Mouse (Mus musculus) kidney, adult 2 months (tissue): ENCODE measurements around the gene Hoxa6. TPM values are rescaled to one million over a fixed set of nuclear protein-coding genes. Genes with fewer than 3 reads are reported as not detected.

ENCODE experiments used
- DNase-seq: peaks from one replicate; pipeline ENCODE4 v3.0.0; 2021
- H3K27ac ChIP-seq: fragments of 200-500 bp; 2 replicates; pipeline ENCODE4 v1.5.1; 2012; ENCODE audit warnings: low read depth, low read length, control low read depth, inconsistent platforms; ENCODE audit not compliant: insufficient read depth
- H3K27me3 ChIP-seq: fragments of 200-500 bp; replicated peaks from 2 replicates; pipeline ENCODE4 v1.6.1; 2012; ENCODE audit warnings: mild to moderate bottlenecking, moderate library complexity, low read length, inconsistent platforms; ENCODE audit not compliant: control insufficient read depth, insufficient read depth
- H3K36me3 ChIP-seq: fragments of 200-500 bp; 2 replicates; pipeline ENCODE4 v1.6.1; 2012; ENCODE audit warnings: mild to moderate bottlenecking, moderate library complexity, low read length, inconsistent platforms; ENCODE audit not compliant: control insufficient read depth, insufficient read depth
- H3K4me1 ChIP-seq: fragments of 200-500 bp; 2 replicates; pipeline ENCODE4 v1.6.1; 2011; ENCODE audit warnings: low read length; ENCODE audit not compliant: control insufficient read depth, insufficient read depth
- H3K4me3 ChIP-seq: fragments of 200-500 bp; 2 replicates; pipeline ENCODE4 v1.5.1; 2011; ENCODE audit warnings: mild to moderate bottlenecking, low read depth, low read length, control low read depth; ENCODE audit not compliant: insufficient read depth
- CTCF ChIP-seq: fragments of 200-500 bp; conservative IDR thresholded peaks from 2 replicates; pipeline ENCODE4 v1.5.1; 2011; ENCODE audit warnings: low read depth, mild to moderate bottlenecking, control low read depth, low read length, moderate library complexity, mixed read lengths; ENCODE audit not compliant: insufficient read depth, insufficient read length
- POLR2A ChIP-seq: fragments of 200-500 bp; IDR thresholded peaks from one replicate; pipeline ENCODE4 v1.6.1; 2011; ENCODE audit warnings: low read depth, low read length, control low read depth
- WGBS: fragments of 180-500 bp; shearing (Covaris S2); methylation state at CpG from one replicate; pipeline ENCODE4 v1.1.7; 2018; 5-methylcytosine and 5-hydroxymethylcytosine counted together
- polyA plus RNA-seq: library from polyadenylated mRNA; depleted of rRNA; stranded (reverse); fragments of >200 nt; gene quantifications from 2 replicates; pipeline ENCODE4 v1.2.3, GENCODE M21; 2012

Gene Hoxa6
- polyA plus RNA-seq, 1 experiment = 2.4 TPM

DNA sequence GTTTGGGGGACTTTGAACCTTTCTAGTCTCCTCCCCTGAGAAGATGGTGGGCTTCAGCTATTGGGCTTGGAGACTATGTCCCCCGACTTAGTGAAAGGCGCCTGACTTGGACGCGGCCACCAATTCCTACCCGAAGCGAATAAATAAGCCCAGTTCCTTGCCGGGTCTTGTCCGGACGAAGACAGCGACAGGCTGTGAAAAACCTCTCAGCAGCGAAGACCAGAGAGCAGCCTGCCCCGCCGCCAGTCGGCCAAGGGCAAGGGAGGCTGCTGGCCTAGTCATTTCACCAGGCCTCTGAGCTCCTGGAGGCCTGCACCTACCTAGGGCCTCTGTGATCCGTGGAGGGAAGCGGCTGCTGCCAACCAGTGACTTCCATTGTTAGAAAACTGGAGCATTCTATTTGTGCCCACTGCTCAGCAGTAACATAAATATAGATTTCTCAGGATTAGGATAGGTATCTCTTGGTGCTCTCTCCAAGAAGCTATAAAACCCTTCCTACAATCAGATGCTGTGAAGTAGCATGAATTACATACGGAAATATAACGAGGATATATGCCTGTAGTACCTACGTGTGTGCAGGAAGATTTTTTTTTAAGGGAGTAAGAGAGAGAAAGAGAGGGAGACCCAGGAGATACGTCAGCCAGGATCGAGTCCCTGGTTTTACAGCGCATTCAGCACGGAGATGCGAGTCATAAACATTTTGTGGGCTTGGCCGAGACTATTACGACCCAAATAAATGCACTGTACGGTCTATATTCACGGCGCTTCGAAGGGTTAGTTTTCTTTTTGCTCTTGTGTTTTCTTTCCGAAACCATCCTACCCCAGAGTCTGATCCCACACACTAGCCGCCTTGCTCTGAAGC, 11.7 kb upstream of the Hoxa6 start:
- 26% methylated on average over 32 of the region's 32 CpGs for WGBS
- Histone ChIP-seq H3K27me3 (no peaks in the 10 kb centered on the region), H3K27ac (peak overlapping the region; percentile 98), H3K4me3 (peak overlapping the region; percentile 91), H3K36me3 (no peaks in the 10 kb centered on the region; the same call in 1 of the 2 replicates), H3K4me1 (0 out of 2 replicates have a peak, but pooled peaks cover 4% of the 10 kb centered on the region)
- TF ChIP-seq CTCF (no peak), POLR2A (no peak)
- DNase-seq = peak; percentile 81

DNA sequence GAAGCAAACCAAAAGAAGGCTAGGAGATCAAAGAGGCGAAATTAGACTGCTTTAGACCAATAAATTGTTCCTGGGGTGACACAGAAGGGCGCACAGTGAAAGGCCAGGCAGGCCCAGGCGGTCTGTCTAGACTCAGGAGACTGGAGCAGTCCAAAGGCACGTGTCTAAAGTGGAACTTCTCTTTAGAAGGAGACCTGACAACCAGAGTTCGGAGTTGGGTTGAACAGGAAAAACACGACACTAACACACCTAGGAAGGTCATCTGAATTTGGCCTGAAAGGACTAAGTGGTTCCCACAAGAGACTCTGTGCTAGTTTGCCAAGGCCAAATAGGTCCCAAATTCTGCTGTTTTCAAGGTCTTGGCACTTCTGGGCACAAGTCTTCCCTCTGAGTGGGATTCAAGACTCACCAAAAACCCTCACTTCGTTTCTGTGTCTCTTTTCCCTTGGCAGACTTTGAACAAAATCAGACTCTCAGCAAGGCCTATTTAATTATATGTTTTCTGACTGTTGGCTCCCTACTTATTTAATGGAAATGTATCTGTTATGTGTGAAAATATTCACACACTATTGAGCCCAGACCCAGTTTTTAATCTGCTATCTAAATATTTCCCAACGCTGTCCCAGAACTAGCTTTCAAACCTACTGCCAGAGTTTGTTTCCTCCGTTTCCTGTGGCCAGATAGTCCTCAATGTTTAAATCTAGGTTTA, 10.9 kb upstream of the Hoxa6 start:
- H3K4me3 ChIP-seq = peak overlapping the region; percentile 91
- H3K27me3 ChIP-seq = no peaks in the 10 kb centered on the region
- H3K4me1 ChIP-seq = 0 out of 2 replicates have a peak, but pooled peaks cover 10% of the 10 kb centered on the region
- TF ChIP-seq CTCF = no peak
- TF ChIP-seq POLR2A = no peak
- DNase-seq = peak; percentile 63
- H3K27ac ChIP-seq = peak overlapping the region; percentile 98
- WGBS = 36% methylated on average over 9 of the region's 9 CpGs
- no peaks in the 10 kb centered on the region; the same call in 1 of the 2 replicates for H3K36me3 ChIP-seq

DNA sequence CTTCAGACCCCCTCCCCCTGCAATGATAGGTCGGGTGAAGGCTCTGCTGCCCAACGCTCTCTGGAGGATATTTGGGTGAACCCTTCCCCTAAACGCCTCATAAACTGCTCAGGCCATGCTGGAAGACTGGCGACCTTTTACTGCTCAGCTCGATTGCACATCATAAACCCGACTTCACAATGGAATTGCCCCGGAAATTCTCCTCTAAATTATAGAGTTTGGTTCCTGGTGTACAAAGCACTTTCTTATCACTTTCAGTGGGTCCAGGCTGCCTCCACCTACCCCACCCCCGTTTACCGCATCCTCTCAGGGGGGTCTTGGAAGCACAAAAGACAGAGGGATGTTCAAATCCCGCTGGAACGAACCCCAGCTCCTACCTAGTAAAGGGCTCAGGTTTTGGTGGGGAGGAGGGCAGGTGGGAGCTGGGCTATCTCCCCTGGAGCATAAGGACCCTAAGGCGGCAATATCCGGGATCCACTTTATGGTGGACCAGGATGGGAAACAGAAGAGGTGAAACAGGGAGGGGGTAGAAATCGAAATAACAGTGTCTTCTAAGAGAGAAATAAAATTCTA, 10.2 kb upstream of the Hoxa6 start:
- Histone ChIP-seq H3K27ac (peak overlapping the region; percentile 98), H3K36me3 (no peaks in the 10 kb centered on the region), H3K27me3 (no peaks in the 10 kb centered on the region), H3K4me3 (peak overlapping the region; percentile 85), H3K4me1 (0 out of 2 replicates have a peak, but pooled peaks cover 12% of the 10 kb centered on the region)
- no peak for TF ChIP-seq CTCF
- TF ChIP-seq POLR2A = no peak
- peak; percentile 55 for DNase-seq
- WGBS = 40% methylated on average over 14 of the region's 14 CpGs

DNA sequence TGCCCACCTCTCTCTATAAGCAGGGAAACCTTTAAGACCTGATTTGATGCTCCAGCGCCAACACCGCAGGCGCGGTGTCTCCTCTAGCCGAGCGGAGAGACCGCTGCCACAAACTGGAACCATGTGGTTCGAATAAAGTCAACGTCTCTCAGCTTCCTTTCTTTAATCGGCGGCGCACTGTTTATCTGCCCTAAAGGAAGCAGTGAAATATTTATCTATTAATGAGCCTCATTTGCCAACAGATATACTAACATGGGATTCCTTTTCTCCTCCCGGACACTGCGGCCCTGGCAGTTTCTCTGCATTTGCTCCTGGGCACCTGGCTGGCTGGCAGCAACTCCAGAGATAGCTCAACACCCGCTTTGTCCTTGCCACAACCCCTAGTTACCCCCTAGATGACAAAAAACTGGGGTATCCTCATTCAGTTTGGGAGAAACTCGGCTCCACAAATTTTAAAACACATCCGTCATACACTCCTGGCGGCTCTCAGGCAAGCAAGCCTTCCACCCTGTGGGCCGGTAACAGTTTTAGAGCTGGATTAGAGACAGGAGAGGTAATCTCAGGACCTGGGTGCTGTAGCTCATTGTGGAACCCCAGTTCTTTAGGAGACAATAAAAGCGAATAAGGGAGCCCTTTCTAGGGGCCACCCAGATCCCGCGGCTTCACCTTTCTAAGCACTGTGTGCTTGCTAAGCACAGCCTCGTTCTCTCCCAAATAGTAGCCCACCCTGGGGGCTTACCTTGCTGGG, 9.5 kb upstream of the Hoxa6 start:
- Histone ChIP-seq H3K36me3 (no peaks in the 10 kb centered on the region), H3K27me3 (no peaks in the 10 kb centered on the region), H3K27ac (peak overlapping the region; percentile 98), H3K4me3 (peak overlapping the region; percentile 85), H3K4me1 (0 out of 2 replicates have a peak, but pooled peaks cover 12% of the 10 kb centered on the region)
- TF ChIP-seq CTCF = no peak
- no peak for TF ChIP-seq POLR2A
- DNase-seq = peak; percentile 59
- 20% methylated on average over 23 of the region's 23 CpGs for WGBS

DNA sequence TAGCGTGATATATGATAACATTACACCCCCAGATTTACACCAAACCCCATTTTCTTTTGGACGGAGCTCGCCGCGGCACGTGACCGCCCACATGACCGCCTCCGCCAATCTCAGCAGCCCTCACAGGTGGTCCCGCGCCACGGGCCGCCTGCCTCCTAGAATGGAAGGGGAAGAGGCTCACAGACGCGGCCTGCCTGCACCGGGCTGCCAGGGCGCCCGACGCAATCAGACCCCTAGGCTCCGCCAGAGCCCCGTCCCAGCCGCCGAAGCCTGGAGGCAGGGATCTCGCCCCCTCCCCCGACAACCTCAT, 8.9 kb upstream of the Hoxa6 start:
- peak; percentile 96 for DNase-seq
- peak overlapping the region; percentile 98 for H3K27ac ChIP-seq
- H3K27me3 ChIP-seq = no peaks in the 10 kb centered on the region
- H3K4me3 ChIP-seq = peak overlapping the region; percentile 85
- 1% methylated on average over 25 of the region's 25 CpGs for WGBS
- H3K36me3 ChIP-seq = no peaks in the 10 kb centered on the region
- TF ChIP-seq POLR2A (peak; percentile 80), CTCF (no peak)
- H3K4me1 ChIP-seq = 0 out of 2 replicates have a peak, but pooled peaks cover 12% of the 10 kb centered on the region

DNA sequence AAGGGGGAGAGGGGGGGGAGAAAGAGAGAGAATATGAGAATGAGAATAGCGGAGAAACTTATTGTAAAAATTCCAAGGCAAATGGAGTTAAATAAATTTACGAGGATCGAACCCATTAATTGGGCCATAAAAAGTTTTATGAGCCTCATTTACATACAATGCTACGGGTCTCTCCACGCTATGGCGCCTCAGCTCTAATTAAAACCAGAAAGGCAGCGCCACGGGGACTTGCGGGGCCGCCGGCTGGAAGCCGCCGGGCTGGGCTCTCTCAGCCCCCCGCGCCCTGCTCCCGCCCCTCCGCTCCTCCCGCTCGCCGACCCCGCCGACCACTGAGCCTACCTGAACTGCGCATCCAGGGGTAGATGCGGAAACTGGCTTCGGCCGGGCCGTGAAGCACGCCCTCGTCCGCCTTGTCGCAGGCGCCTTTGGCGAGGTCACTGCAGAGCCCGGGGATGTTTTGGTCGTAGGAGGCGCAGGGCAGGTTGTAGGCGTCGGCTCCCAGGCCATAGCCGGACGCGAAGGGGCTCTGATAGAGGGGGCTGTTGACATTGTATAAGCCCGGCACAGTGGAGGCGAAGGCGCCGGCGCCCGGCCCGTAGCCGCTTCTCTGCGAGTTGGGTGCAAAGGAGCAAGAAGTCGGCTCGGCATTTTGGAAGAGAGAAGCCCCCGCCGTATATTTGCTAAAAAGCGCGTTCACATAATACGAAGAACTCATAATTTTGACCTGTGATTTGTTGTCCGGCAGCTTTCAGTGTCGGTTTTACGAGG, 8.4 kb upstream of the Hoxa6 start:
- Histone ChIP-seq H3K27me3 (no peaks in the 10 kb centered on the region), H3K27ac (peak overlapping the region; percentile 94), H3K4me3 (peak overlapping the region; percentile 85), H3K36me3 (no peaks in the 10 kb centered on the region), H3K4me1 (0 out of 2 replicates have a peak, but pooled peaks cover 12% of the 10 kb centered on the region)
- no peak for TF ChIP-seq POLR2A
- no peak for TF ChIP-seq CTCF
- peak; percentile 70 for DNase-seq
- WGBS = 1% methylated on average over 60 of the region's 60 CpGs
